Mouse (Mus musculus): Measurements from ENCODE around the gene Lrrc58. TPM values are rescaled to one million over a fixed set of nuclear protein-coding genes. Genes with fewer than 3 reads are reported as not detected.
A peak's percentile ranks its signal among the peaks of the same experiment; 100 is the strongest.

Lrrc58 gene
- polyA plus RNA-seq, 1 experiment from 2014 or later: 18.6 TPM

DNA sequence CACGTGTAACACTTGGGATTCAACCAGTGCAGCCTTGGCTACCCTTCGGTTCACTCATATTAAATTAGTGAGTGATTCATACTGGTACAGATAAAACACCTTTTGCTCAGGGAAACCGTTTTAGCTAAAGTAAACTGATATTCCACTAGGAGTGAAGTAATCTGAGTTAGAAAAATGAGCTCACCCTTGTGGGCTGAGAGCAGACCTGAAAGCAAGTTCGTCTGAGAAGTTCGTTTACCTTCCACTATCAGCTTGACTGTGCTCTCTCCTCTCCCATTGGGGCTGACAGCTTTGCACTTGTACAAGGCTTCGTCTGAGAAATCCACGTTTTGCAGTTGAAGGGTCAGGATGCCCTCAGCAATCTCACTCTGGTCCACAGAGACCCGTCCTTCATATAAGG is 12.6 kb upstream of the Lrrc58 start:
- Histone ChIP-seq H3K79me2 (ENCODE audit: inconsistent target) (no peaks in the 10 kb centered on the region), H3K36me3 (ENCODE audit: inconsistent target) (no peaks in the 10 kb centered on the region), H3K27ac (no peak overlapping the region), H3K4me3 (ENCODE audit: inconsistent target) (no peak overlapping the region)
- 87% methylated on average over 8 of the region's 8 CpGs for WGBS (ENCODE audit: missing documents)

DNA sequence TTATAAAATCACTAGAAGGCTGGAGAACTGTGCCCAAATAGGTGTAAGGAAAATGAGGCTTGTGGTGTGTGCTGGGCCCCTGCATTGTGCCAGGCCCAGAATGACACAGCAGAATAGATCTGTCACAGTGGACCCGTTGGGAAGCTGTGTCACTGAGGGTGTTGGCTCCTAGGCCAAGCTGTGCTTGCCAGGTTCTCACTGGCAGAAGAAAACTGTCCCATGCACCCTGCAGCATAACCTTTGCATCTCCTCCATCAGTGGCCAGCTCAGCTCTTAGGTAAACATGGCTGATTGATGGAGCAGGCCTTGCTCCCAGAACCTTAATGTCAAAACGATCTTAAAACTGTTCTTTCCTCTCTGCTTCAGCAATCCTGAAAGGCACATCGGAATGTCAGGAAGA is 11.9 kb upstream of the Lrrc58 start:
- Histone ChIP-seq H3K36me3 (ENCODE audit: inconsistent target) (no peaks in the 10 kb centered on the region), H3K27ac (no peak overlapping the region), H3K4me3 (ENCODE audit: inconsistent target) (no peak overlapping the region), H3K79me2 (ENCODE audit: inconsistent target) (no peaks in the 10 kb centered on the region)
- 54% methylated on average over 3 of the region's 3 CpGs for WGBS (ENCODE audit: missing documents)

DNA sequence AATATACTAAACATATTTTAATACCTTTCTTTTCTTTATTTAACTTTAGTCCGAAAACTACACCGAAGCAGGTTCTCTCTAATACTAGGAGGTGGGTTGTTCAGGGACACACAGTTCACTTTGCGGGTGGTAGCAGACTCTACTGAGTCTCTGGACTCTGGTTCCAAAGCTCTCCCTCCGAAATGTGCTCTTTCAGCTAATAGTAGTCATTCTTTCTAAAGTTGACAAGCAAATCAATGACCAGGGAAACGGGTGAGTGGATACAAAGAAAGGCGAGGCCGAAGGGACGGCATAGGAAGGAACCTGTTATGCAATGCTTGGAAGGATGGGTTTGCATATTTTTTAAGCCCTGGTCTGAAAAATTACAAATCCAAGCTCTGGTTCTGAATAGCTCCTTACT is 10.7 kb upstream of the Lrrc58 start:
- WGBS (ENCODE audit: missing documents): 63% methylated on average over 8 of the region's 8 CpGs
- H3K79me2 ChIP-seq (ENCODE audit: inconsistent target): no peaks in the 10 kb centered on the region
- no peaks in the 10 kb centered on the region for H3K36me3 ChIP-seq (ENCODE audit: inconsistent target)
- no peak overlapping the region for H3K4me3 ChIP-seq (ENCODE audit: inconsistent target)
- no peak overlapping the region for H3K27ac ChIP-seq

DNA sequence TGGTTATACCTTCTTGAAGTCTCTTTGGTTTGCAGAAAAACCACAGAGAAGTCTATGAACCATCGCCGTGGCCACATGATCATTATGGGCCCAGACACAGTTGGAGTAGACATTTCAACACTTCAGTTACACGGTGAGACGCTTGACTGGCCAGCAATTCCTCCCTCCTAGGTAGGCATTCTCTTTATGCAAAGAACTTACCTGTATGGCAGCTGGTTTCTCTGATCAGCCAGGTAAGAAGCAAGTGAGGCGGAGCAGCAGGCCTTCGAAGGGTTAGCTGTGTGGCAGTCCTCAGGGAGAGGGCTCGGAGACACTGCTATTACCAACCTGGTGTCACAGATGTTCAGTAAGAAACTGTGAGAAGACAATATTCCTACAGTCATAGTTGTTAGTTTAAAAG is 8.0 kb upstream of the Lrrc58 start:
- 69% methylated on average over 7 of the region's 7 CpGs for WGBS (ENCODE audit: missing documents)
- Histone ChIP-seq H3K79me2 (ENCODE audit: inconsistent target) (no peaks in the 10 kb centered on the region), H3K36me3 (ENCODE audit: inconsistent target) (no peaks in the 10 kb centered on the region), H3K4me3 (ENCODE audit: inconsistent target) (no peak overlapping the region), H3K27ac (no peak overlapping the region)

DNA sequence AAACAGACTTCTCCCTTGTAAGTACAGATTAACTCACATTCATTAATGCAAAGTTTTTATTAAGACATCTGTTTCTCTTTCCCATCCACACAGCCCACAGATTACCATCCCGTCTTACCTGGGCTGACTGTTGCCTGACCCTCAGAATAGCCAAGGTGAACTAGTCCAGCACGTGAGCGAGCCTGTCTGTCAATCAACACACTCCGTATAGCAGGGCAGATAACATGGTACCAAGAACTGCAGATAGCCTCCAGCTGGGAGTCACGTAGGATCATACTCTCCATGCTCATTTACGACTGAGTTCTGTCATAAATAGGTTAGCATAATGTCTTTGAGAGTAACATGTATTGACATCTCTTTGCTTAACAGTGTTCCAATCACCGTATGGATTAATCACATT is 7.2 kb upstream of the Lrrc58 start, which contains the start of gene Gm36028:
Gene Gm36028, minus strand, starts transcription at position 118 of the 400 bp plus-strand sequence.
- WGBS (ENCODE audit: missing documents): 96% methylated on average over 7 of the region's 7 CpGs
- H3K79me2 ChIP-seq (ENCODE audit: inconsistent target): no peaks in the 10 kb centered on the region
- no peak within 1 kb of the TSS for H3K27ac ChIP-seq

DNA sequence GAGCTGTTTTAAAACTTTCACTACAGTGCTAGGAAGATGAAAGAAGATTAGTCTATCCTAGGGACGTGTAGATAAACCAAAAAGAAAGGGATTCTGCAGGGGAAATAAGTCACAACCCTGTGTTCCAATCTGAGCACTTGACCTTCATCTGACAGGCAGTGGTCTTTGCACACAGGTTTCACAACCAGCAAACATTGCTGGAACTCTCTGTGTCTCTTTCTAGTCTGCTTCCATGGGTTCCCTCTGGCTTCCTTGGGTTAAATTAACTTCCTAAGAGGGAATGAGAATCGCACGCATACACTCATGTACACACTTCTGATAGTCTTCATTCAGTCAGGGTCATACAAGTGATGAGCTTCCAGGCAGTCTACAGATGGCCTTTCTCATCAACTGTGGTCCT is 4.3 kb upstream of the Lrrc58 start:
- peaks cover under 1% of the 10 kb centered on the region; the same call in 1 of the 2 replicates for H3K79me2 ChIP-seq (ENCODE audit: inconsistent target)
- H3K27ac ChIP-seq: no peak overlapping the region
- 76% methylated on average over 3 of the region's 3 CpGs for WGBS (ENCODE audit: missing documents)

More for the DNA sequence above, 7.2 kb upstream of the Lrrc58 start, which contains the start of gene Gm36028:
- H3K36me3 ChIP-seq (ENCODE audit: inconsistent target): no peaks in the 10 kb centered on the region
- no peak within 1 kb of the TSS for H3K4me3 ChIP-seq (ENCODE audit: inconsistent target)

DNA sequence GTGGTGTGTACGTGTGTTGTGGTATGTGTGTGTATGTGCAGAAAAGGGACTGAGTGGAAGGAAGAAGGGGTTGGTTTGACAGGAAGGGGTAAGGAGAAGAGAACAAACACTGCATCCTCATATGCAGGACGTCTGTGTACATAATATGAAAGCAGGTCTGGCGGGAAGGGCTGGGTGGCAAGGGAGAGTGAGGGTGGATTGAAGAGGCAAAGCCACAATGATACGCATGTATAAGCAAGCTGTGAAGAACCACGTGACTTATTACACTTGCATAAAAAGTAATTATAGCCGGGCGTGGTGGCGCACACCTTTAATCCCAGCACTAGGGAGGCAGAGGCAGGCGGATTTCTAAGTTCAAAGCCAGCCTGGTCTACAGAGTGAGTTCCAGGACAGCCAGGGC is 2.3 kb upstream of the Lrrc58 start:
- Histone ChIP-seq H3K79me2 (ENCODE audit: inconsistent target) (peaks cover 21% of the 10 kb centered on the region), H3K27ac (no peak overlapping the region), H3K36me3 (ENCODE audit: inconsistent target) (no peaks in the 10 kb centered on the region), H3K4me3 (ENCODE audit: inconsistent target) (no peak overlapping the region)
- WGBS (ENCODE audit: missing documents): 87% methylated on average over 9 of the region's 9 CpGs

More for the DNA sequence above, 4.3 kb upstream of the Lrrc58 start:
- H3K4me3 ChIP-seq (ENCODE audit: inconsistent target): no peak overlapping the region
- H3K36me3 ChIP-seq (ENCODE audit: inconsistent target): no peaks in the 10 kb centered on the region

DNA sequence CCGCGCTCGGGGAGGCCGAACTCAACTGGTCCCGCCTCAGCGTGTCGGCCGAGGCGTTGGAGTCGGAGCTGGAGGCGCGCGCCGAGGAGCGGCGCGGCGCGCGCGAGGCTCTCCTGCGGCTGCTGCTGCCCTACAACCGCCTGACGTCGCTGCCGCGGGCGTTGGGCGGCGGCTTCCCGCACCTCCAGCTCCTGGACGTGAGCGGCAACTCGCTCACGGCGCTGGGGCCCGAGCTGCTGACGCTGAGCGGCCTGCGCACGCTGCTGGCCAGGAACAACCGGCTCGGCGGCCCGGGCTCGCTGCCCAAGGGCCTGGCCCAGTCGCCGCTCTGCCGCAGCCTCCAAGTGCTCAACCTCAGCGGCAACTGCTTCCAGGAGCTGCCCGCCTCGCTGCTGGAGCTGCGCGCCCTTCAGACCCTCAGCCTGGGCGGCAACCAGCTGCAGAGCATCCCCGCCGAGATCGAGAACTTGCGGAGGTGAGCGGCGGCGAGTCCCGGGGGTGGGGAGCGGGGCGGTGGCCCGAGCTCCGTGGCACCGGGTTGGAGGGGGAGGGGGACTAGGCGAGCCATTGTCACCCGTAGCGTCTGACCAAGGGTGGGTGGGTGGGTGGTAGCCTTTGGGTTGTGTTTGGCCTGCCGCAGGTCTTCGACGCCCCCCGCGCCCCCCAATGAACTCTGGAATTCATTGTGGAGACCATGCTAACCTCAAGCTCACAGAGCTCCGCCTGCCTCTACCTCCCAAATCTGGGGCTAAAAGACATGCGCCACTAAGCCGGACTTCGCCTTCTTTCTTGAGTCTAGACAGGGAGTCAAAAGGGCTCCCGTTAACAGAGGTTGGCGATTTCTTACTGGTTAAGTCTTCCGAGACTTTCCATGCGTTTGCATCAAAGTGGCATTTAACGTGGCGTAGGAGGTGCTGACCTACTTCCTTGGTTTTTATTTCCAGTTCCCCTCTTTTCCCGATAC is 599 bp downstream of the Lrrc58 start:
- H3K4me3 ChIP-seq (ENCODE audit: inconsistent target): peak overlapping the region; percentile 77
- H3K36me3 ChIP-seq (ENCODE audit: inconsistent target): no peaks in the 10 kb centered on the region
- H3K79me2 ChIP-seq (ENCODE audit: inconsistent target): peaks cover 50% of the 10 kb centered on the region
- H3K27ac ChIP-seq: peak overlapping the region; percentile 61
- WGBS (ENCODE audit: missing documents): under 1% methylated on average over 72 of the region's 87 CpGs

DNA sequence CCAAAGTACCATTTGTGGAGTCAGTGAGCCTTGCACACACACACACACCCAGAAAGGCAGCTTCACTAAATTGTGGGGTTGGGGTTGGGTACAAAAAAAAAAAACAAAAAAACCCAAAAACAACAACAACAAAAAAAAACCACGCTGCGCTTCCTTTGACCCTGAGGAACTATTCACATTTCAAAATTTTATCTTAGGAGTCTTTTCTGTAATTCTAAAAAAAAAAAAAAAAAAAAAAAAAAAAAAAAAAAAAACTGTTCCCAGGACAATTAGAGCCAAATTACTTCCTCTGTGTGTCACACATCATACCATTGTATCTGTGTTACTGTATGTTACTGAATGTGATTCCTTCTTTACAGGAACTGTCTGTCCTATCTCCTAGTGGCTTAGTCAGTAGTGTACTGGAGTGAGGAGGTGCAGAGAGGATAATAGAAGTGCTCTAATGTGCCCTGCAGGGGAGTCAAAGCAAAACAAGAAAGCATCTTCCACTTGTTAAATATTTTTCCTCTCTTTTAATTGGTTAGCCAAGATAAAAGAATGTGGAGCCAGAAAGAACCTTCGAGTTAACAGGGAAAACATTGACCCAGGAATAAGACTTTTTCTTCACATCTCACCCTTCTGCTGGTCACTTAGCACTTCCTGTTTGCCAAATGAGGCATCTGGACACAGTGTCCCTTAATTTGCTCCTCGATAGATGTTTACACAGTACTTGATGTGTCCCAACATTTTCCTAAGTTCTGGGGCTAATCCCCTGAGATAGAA is 1.5 kb downstream of the Lrrc58 start:
- H3K79me2 ChIP-seq (ENCODE audit: inconsistent target): peaks cover 59% of the 10 kb centered on the region
- peak overlapping the region; percentile 61 for H3K27ac ChIP-seq
- H3K4me3 ChIP-seq (ENCODE audit: inconsistent target): peak overlapping the region; percentile 77
- 26% methylated on average over 2 of the region's 4 CpGs for WGBS (ENCODE audit: missing documents)
- no peaks in the 10 kb centered on the region for H3K36me3 ChIP-seq (ENCODE audit: inconsistent target)

DNA sequence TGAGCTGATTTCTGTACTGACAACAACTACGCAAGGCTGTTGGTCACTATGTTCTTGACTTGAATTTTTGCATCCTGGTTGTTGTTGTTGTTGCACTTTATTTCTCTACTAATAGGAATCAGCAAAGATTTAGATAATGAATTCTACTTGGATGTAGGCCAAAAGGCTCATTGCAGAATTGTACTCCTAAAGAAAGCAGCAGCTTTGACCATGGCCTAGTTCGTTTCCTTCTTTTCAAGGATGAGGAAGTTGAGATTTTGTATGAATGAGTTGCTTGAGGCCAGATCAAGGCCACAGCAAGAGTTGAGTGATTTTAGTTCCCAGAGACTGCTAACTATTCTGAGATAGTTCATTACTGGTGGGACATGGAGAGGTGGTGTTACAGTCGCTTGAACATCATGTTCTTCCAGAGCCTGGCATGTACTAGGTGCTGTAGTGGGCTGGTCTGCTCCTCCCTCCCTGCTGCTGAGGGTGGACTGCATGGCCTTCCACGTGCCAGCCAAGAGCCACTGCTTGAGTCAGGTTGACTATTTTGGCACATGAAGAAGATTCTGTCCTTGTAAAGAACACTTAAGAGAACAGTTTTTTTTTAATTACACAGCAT is 3.0 kb downstream of the Lrrc58 start:
- WGBS (ENCODE audit: missing documents): 39% methylated on average over 4 of the region's 4 CpGs
- H3K4me3 ChIP-seq (ENCODE audit: inconsistent target): no peak overlapping the region
- H3K36me3 ChIP-seq (ENCODE audit: inconsistent target): no peaks in the 10 kb centered on the region
- no peak overlapping the region for H3K27ac ChIP-seq
- H3K79me2 ChIP-seq (ENCODE audit: inconsistent target): peaks cover 74% of the 10 kb centered on the region

DNA sequence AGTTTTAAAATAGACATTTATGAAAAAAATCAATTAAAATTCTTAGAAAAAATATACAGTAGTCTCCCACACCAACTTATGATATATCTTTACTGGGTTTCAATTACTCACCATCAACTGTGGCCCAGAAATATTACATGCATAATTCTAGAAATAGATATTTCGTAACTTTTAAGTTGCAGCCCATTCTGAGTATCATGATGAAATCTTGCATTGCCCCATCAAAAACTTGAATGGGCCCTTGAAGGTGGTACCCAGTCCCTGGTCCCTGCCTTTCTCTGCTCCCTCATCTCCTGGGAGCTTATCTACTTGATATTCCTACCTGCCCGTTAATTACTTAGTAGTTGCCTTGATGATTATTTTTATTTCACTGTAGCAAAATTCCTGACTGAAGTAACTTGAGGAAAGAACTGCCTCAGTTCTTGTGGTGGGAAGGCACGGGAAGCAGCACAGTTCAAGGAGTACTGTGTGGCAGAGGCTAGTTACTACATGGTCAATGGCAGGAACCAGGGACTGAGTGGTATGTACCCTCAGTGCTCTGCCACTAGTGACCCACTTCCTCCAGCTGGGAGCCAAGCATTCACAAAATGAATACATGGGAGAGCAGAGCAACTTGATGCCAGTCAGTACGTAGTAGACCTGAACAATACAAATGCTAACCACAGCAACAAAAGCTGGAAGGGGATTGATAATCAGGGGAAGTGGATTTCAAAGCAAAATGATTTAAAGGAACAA is 6.5 kb downstream of the Lrrc58 start:
- Histone ChIP-seq H3K4me3 (ENCODE audit: inconsistent target) (no peak overlapping the region), H3K27ac (no peak overlapping the region), H3K36me3 (ENCODE audit: inconsistent target) (peaks cover 10% of the 10 kb centered on the region; the same call in 1 of the 2 replicates), H3K79me2 (ENCODE audit: inconsistent target) (peaks cover 100% of the 10 kb centered on the region)
- 54% methylated on average over 4 of the region's 4 CpGs for WGBS (ENCODE audit: missing documents)

DNA sequence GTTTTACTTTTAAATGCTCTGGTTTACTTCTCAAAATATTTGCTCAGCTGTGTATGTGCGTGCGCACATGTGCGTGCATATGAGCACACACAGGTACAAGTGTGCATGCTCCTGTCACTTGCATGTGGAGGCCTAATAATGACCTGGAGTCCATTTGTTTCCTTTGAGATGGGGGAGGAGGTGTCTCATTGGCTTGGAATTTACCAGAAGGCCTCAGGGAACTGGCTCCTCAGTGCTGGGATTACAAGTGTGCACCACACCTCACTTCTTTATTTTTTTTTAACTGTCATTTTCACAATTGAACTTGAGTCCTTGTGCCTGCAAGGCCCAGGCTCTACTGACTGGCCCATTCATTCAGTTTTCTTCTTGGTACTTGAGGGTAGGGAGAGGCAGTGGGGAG is 9.2 kb downstream of the Lrrc58 start:
- H3K27ac ChIP-seq: no peak overlapping the region
- peaks cover 20% of the 10 kb centered on the region; the same call in 1 of the 2 replicates for H3K36me3 ChIP-seq (ENCODE audit: inconsistent target)
- no peak overlapping the region for H3K4me3 ChIP-seq (ENCODE audit: inconsistent target)
- H3K79me2 ChIP-seq (ENCODE audit: inconsistent target): peaks cover 100% of the 10 kb centered on the region
- 100% methylated on average over 3 of the region's 3 CpGs for WGBS (ENCODE audit: missing documents)

DNA sequence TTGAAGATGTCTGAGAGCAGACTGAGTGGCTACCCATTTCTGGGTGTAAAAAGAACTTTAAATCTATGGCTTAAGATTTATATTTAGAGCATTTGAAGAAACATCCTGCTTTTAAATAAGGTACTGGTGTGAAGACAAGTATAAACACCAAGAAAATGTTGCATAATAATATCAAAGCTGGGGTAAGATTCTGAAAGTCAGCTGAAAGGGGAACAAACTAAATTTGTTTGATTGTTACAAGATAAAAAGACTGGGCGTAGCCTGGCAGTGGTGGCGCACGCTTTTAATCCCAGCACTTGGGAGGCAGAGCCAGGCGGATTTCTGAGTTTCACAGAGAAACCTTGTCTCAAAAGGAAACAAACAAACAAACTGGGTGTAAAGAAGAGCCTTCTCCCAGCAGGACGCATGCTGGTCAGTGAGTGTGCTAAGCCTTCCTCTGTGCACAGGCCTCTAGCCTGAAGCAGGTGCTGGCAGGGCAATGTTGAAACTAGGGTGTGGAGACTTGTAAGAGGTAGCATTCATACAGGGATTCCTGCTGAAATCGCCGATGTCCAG is 10.8 kb downstream of the Lrrc58 start:
- Histone ChIP-seq H3K27ac (no peak overlapping the region), H3K36me3 (ENCODE audit: inconsistent target) (peaks cover 34% of the 10 kb centered on the region; the same call in 1 of the 2 replicates), H3K79me2 (ENCODE audit: inconsistent target) (peaks cover 100% of the 10 kb centered on the region), H3K4me3 (ENCODE audit: inconsistent target) (no peak overlapping the region)
- 71% methylated on average over 7 of the region's 7 CpGs for WGBS (ENCODE audit: missing documents)

Measured in macrophage (primary cell).